Mouse (Mus musculus): Measurements from ENCODE around the gene Ocm.
"Not testable (repeated sequence)": the region's sequence is repeated elsewhere in the genome, so short reads cannot be mapped to it uniquely, and the experiment has no call there.

Gene Ocm

GRCm38 (mm10) chr5:144026620-144027263 is at the start of gene Ocm:
Ocm (minus strand) TSS chr5:144026670.
- no peak for DNase-seq (ENCODE audit: low read depth, low spot score)

- DNase-seq (ENCODE audit: low read depth, low spot score), result no peak
These were observed 44.8 kb upstream of the Ocm start for GRCm38 (mm10) chr5:144071249-144071648.

- DNase-seq (ENCODE audit: low read depth, low spot score), result no peak
These were observed 43.6 kb upstream of the Ocm start for GRCm38 (mm10) chr5:144070064-144070463.

GRCm38 (mm10) chr5:144066036-144066435 is 39.6 kb upstream of the Ocm start:
- DNase-seq (ENCODE audit: low read depth, low spot score), result no peak

- DNase-seq (ENCODE audit: low read depth, low spot score), result no peak
These were observed 37.6 kb upstream of the Ocm start for GRCm38 (mm10) chr5:144064093-144064492.

- no peak for DNase-seq (ENCODE audit: low read depth, low spot score)
These were observed 27.9 kb upstream of the Ocm start for GRCm38 (mm10) chr5:144054340-144054739.

GRCm38 (mm10) chr5:144053450-144053849 is 27.0 kb upstream of the Ocm start:
- DNase-seq (ENCODE audit: low read depth, low spot score), result no peak

- no peak for DNase-seq (ENCODE audit: low read depth, low spot score)
These were observed 24.8 kb upstream of the Ocm start for GRCm38 (mm10) chr5:144051268-144051667.

GRCm38 (mm10) chr5:144049881-144050280 is 23.4 kb upstream of the Ocm start:
- no peak for DNase-seq (ENCODE audit: low read depth, low spot score)

- DNase-seq (ENCODE audit: low read depth, low spot score), result no peak
These were observed 20.9 kb upstream of the Ocm start for GRCm38 (mm10) chr5:144047324-144047723.

GRCm38 (mm10) chr5:144043166-144043565 is 16.7 kb upstream of the Ocm start:
- DNase-seq (ENCODE audit: low read depth, low spot score), result no peak

GRCm38 (mm10) chr5:144040720-144041364 is 14.4 kb upstream of the Ocm start:
- DNase-seq (ENCODE audit: low read depth, low spot score), result no peak

GRCm38 (mm10) chr5:144039886-144040285 is 13.4 kb upstream of the Ocm start:
- DNase-seq (ENCODE audit: low read depth, low spot score), result no peak

- no peak for DNase-seq (ENCODE audit: low read depth, low spot score)
These were observed 12.7 kb upstream of the Ocm start for GRCm38 (mm10) chr5:144039156-144039675.

- DNase-seq (ENCODE audit: low read depth, low spot score), result no peak
These were observed 10.5 kb upstream of the Ocm start for GRCm38 (mm10) chr5:144036952-144037351.

GRCm38 (mm10) chr5:144034567-144034966 is 8.1 kb upstream of the Ocm start:
- no peak for DNase-seq (ENCODE audit: low read depth, low spot score)

GRCm38 (mm10) chr5:144032491-144032890 is 6.0 kb upstream of the Ocm start:
- no peak for DNase-seq (ENCODE audit: low read depth, low spot score)

GRCm38 (mm10) chr5:144015845-144016244 is 10.6 kb downstream of the Ocm start:
- DNase-seq (ENCODE audit: low read depth, low spot score), result no peak

GRCm38 (mm10) chr5:144015312-144015650 is 11.2 kb downstream of the Ocm start:
- no peak for DNase-seq (ENCODE audit: low read depth, low spot score)

GRCm38 (mm10) chr5:144014551-144015311 is 11.7 kb downstream of the Ocm start, which contains the start of gene Ccz1:
Ccz1 (minus strand) TSS chr5:144014877.
- peak; percentile 81 for DNase-seq (ENCODE audit: low read depth, low spot score)

- DNase-seq (ENCODE audit: low read depth, low spot score), result not testable (repeated sequence)
These were observed 12.9 kb downstream of the Ocm start for GRCm38 (mm10) chr5:144013366-144014134.
